Mouse (Mus musculus): ENCODE results near the gene Foxc1.

- TF ChIP-seq POLR2A (IDR thresholded peaks at IDR 0.05; ENCODE audit: borderline replicate concordance, extremely low read depth, insufficient read depth, insufficient read length, poor library complexity, severe bottlenecking): no peak
- TF ChIP-seq CTCF (IDR thresholded peaks at IDR 0.05; ENCODE audit: borderline replicate concordance, extremely low read depth, insufficient read depth, insufficient read length): no peak
These were observed 1.3 kb downstream of the Foxc1 start for GRCm38 (mm10) chr13:31807736-31808115.

Measured in brain, embryonic 14.5 days (tissue).